Comparison of ENCODE assay signal across 8 mouse cellular contexts in genomic region chr6:4600658-4601296, GRCm38 (mm10). TPM values are rescaled to one million over a fixed set of nuclear protein-coding genes. Genes with fewer than 3 reads are reported as not detected.
DNase-seq lines count a peak whose midpoint lies in the region; ATAC-seq and TF ChIP-seq lines count a peak whose summit lies in the region.

TSS of gene Casd1 (plus strand) at chr6:4600839.

- peak within 1 kb of the TSS; percentile 98 for H3ac ChIP-seq in C2C12 (ENCODE audit: control insufficient read depth, insufficient read length, low read depth)

- H3K4me1 ChIP-seq in bone marrow, adult 2 months (ENCODE audit: control insufficient read depth, insufficient read depth, low read length): no peaks in the 10 kb centered on the region; the same call in 1 of the 2 replicates
- peaks cover 5% of the 10 kb centered on the region for H3K4me1 ChIP-seq in heart, embryonic 11.5 days (ENCODE audit: control insufficient read depth, insufficient read depth, low read length)
- peaks cover 24% of the 10 kb centered on the region for H3K4me1 ChIP-seq in kidney, embryonic 16.5 days (ENCODE audit: insufficient read depth, low read length)
- peaks cover 17% of the 10 kb centered on the region for H3K4me1 ChIP-seq in liver, embryonic 15.5 days (replicated peaks)
- peaks cover 10% of the 10 kb centered on the region for H3K4me1 ChIP-seq in neural tube, embryonic 11.5 days (ENCODE audit: control insufficient read depth, insufficient read depth, low read length)
- peaks cover 7% of the 10 kb centered on the region for H3K4me1 ChIP-seq in testis, adult 2 months (ENCODE audit: control insufficient read depth, insufficient read depth, low read length)

- TF ChIP-seq POLR2A in bone marrow, adult 2 months (IDR thresholded peaks at IDR 0.05; ENCODE audit: borderline replicate concordance, control insufficient read depth, low read depth, low read length): peak; percentile 39; the same call in 1 of the 2 replicates
- no peak for TF ChIP-seq POLR2A in testis, adult 2 months (IDR thresholded peaks at IDR 0.05; ENCODE audit: control insufficient read depth, low read depth, low read length)

- TF ChIP-seq CTCF in C2C12 (IDR thresholded peaks at IDR 0.05; ENCODE audit: control insufficient read depth, insufficient read depth, insufficient read length): peak; percentile 11
- TF ChIP-seq CTCF in bone marrow, adult 2 months (IDR thresholded peaks at IDR 0.05; ENCODE audit: control insufficient read depth, insufficient read depth, low read length): no peak
- TF ChIP-seq CTCF in testis, adult 2 months (IDR thresholded peaks at IDR 0.05; ENCODE audit: control insufficient read depth, insufficient read depth, insufficient replicate concordance, low read depth, low read length): no peak

- under 1% methylated on average over 64 of the region's 64 CpGs for WGBS in bone marrow, adult 2 months
- WGBS in heart, embryonic 11.5 days (ENCODE audit: insufficient replicate concordance): under 1% methylated on average over 51 of the region's 64 CpGs
- 0% methylated on average over 41 of the region's 64 CpGs for WGBS in kidney, embryonic 16.5 days
- WGBS in liver, embryonic 15.5 days (ENCODE audit: insufficient replicate concordance): under 1% methylated on average over 54 of the region's 64 CpGs
- WGBS in neural tube, embryonic 11.5 days: 1% methylated on average over 30 of the region's 64 CpGs

- H3K27ac ChIP-seq in bone marrow, adult 2 months (ENCODE audit: control insufficient read depth, insufficient read depth, low read depth, low read length, poor library complexity): peak within 1 kb of the TSS; percentile 95
- H3K27ac ChIP-seq in heart, embryonic 11.5 days (ENCODE audit: low read depth, low read length): peak within 1 kb of the TSS; percentile 98
- H3K27ac ChIP-seq in kidney, embryonic 16.5 days (ENCODE audit: low read length): peak within 1 kb of the TSS; percentile 96
- peak within 1 kb of the TSS; percentile 79 for H3K27ac ChIP-seq in liver, embryonic 15.5 days (replicated peaks)
- H3K27ac ChIP-seq in neural tube, embryonic 11.5 days (ENCODE audit: low read depth, low read length): peak within 1 kb of the TSS; percentile 98
- H3K27ac ChIP-seq in testis, adult 2 months (ENCODE audit: control insufficient read depth, insufficient read depth, low read depth, low read length): peak within 1 kb of the TSS; percentile 97

- H3K36me3 ChIP-seq in C2C12 (ENCODE audit: control insufficient read depth, insufficient read depth): no peaks in the 10 kb centered on the region
- H3K36me3 ChIP-seq in heart, embryonic 11.5 days (ENCODE audit: control insufficient read depth, insufficient read depth, low read length): no peaks in the 10 kb centered on the region
- no peaks in the 10 kb centered on the region for H3K36me3 ChIP-seq in kidney, embryonic 16.5 days (ENCODE audit: insufficient read depth, low read length)
- H3K36me3 ChIP-seq in liver, embryonic 15.5 days (replicated peaks): no peaks in the 10 kb centered on the region
- H3K36me3 ChIP-seq in neural tube, embryonic 11.5 days (ENCODE audit: control insufficient read depth, insufficient read depth, low read length): no peaks in the 10 kb centered on the region
- no peaks in the 10 kb centered on the region for H3K36me3 ChIP-seq in testis, adult 2 months (ENCODE audit: control insufficient read depth, insufficient read depth, low read length)

- peak within 1 kb of the TSS; percentile 57 for H3K4me3 ChIP-seq in C2C12 (ENCODE audit: insufficient read depth, poor library complexity, severe bottlenecking)
- peak within 1 kb of the TSS; percentile 87 for H3K4me3 ChIP-seq in bone marrow, adult 2 months (replicated peaks; ENCODE audit: control insufficient read depth, low read depth, low read length)
- H3K4me3 ChIP-seq in heart, embryonic 11.5 days (ENCODE audit: low read depth, low read length): peak within 1 kb of the TSS; percentile 85
- H3K4me3 ChIP-seq in kidney, embryonic 16.5 days (ENCODE audit: low read length): peak within 1 kb of the TSS; percentile 84
- H3K4me3 ChIP-seq in liver, embryonic 15.5 days (replicated peaks): peak within 1 kb of the TSS; percentile 82
- peak within 1 kb of the TSS; percentile 80 for H3K4me3 ChIP-seq in neural tube, embryonic 11.5 days (ENCODE audit: low read depth, low read length)
- H3K4me3 ChIP-seq in testis, adult 2 months (ENCODE audit: control insufficient read depth, low read depth, low read length): peak within 1 kb of the TSS; percentile 96

- no peaks in the 10 kb centered on the region for H3K79me3 ChIP-seq in C2C12 (ENCODE audit: low read depth)

- H3K79me2 ChIP-seq in C2C12 (ENCODE audit: control insufficient read depth, insufficient read depth): peaks cover 9% of the 10 kb centered on the region

- peak; percentile 72; the same call in 1 of the 2 replicates for ATAC-seq in erythroblast, adult 5-6 weeks (replicated peaks; ENCODE audit: low FRiP score, poor library complexity, severe bottlenecking)
- ATAC-seq in heart, embryonic 11.5 days (replicated peaks; ENCODE audit: insufficient number of reproducible peaks, low FRiP score, low TSS enrichment): peak; percentile 77
- peak; percentile 88 for ATAC-seq in kidney, embryonic 16.5 days (ENCODE audit: low FRiP score, low TSS enrichment)
- ATAC-seq in liver, embryonic 15.5 days (ENCODE audit: insufficient read depth): peak; percentile 78
- ATAC-seq in neural tube, embryonic 11.5 days (ENCODE audit: insufficient read depth, low FRiP score, low TSS enrichment): peak; percentile 88

- DNase-seq in neural tube, embryonic 11.5 days (ENCODE audit: low spot score): peak; percentile 77

- H3K27me3 ChIP-seq in C2C12 (ENCODE audit: control insufficient read depth, insufficient read depth, insufficient read length): no peaks in the 10 kb centered on the region
- no peaks in the 10 kb centered on the region for H3K27me3 ChIP-seq in heart, embryonic 11.5 days (ENCODE audit: control insufficient read depth, insufficient read depth, low read length)
- no peaks in the 10 kb centered on the region for H3K27me3 ChIP-seq in kidney, embryonic 16.5 days (ENCODE audit: insufficient read depth, low read length)
- no peaks in the 10 kb centered on the region for H3K27me3 ChIP-seq in liver, embryonic 15.5 days
- no peaks in the 10 kb centered on the region for H3K27me3 ChIP-seq in neural tube, embryonic 11.5 days (ENCODE audit: control insufficient read depth, insufficient read depth, low read length)
- H3K27me3 ChIP-seq in testis, adult 2 months (ENCODE audit: control insufficient read depth, insufficient read depth, low read length): no peaks in the 10 kb centered on the region

- H3K4me2 ChIP-seq in heart, embryonic 11.5 days: peak within 1 kb of the TSS; percentile 82
- H3K4me2 ChIP-seq in kidney, embryonic 16.5 days (replicated peaks; ENCODE audit: low read depth, low read length): peak within 1 kb of the TSS; percentile 94
- H3K4me2 ChIP-seq in liver, embryonic 15.5 days: peak within 1 kb of the TSS; percentile 85
- H3K4me2 ChIP-seq in neural tube, embryonic 11.5 days (ENCODE audit: low read depth): peak within 1 kb of the TSS; percentile 69

- H3K9ac ChIP-seq in heart, embryonic 11.5 days (ENCODE audit: low read depth, low read length): peak within 1 kb of the TSS; percentile 98
- H3K9ac ChIP-seq in kidney, embryonic 16.5 days (replicated peaks; ENCODE audit: low read length): peak within 1 kb of the TSS; percentile 98
- peak within 1 kb of the TSS; percentile 81 for H3K9ac ChIP-seq in liver, embryonic 15.5 days
- peak within 1 kb of the TSS; percentile 99 for H3K9ac ChIP-seq in neural tube, embryonic 11.5 days (ENCODE audit: low read length)

- H3K9me3 ChIP-seq in heart, embryonic 11.5 days (replicated peaks; ENCODE audit: control insufficient read depth, low read length): no peaks in the 10 kb centered on the region
- no peaks in the 10 kb centered on the region for H3K9me3 ChIP-seq in kidney, embryonic 16.5 days (ENCODE audit: low read length)
- no peaks in the 10 kb centered on the region for H3K9me3 ChIP-seq in liver, embryonic 15.5 days (replicated peaks)
- no peaks in the 10 kb centered on the region for H3K9me3 ChIP-seq in neural tube, embryonic 11.5 days (ENCODE audit: control insufficient read depth, low read length)

TF ChIP-seq in C2C12, 6 proteins besides CTCF, POLR2A, EP300 and RAD21:
- no peak for TF ChIP-seq MYOD1 (IDR thresholded peaks at IDR 0.05; ENCODE audit: control insufficient read depth, insufficient read length, low read depth)
- no peak for TF ChIP-seq USF1 (IDR thresholded peaks at IDR 0.05; ENCODE audit: low read depth)
- no peak for TF ChIP-seq CEBPB (IDR thresholded peaks at IDR 0.05; ENCODE audit: low read depth)
- TF ChIP-seq MYOG (IDR thresholded peaks at IDR 0.05; ENCODE audit: control insufficient read depth, extremely low read depth, insufficient read length): no peak
- no peak for TF ChIP-seq FOSL1 (IDR thresholded peaks at IDR 0.05; ENCODE audit: insufficient read depth, low read length, poor library complexity, severe bottlenecking)
- no peak for TF ChIP-seq MAX (IDR thresholded peaks at IDR 0.05)

RNA-seq across cellular contexts. Expression of gene Casd1, which starts in this region (rescaled TPM):
- polyA plus RNA-seq in C2C12 (2012; fragmentation: generic; extraction: Trizol): 4.9 TPM
- 3.3 and 6.2 TPM in 2 replicates for polyA plus RNA-seq in bone marrow, adult 2 months (2011; ENCODE audit: insufficient read depth, insufficient read length, low replicate concordance, missing spikeins)
- 5.2 and 6.7 TPM in 2 replicates for total RNA-seq in erythroblast, adult 5-6 weeks (2015; ENCODE audit: low replicate concordance)
- total RNA-seq in erythroblast, adult 5-6 weeks (2017; ENCODE audit: low replicate concordance): 10.0 and 17.4 TPM in 2 replicates
- 30.2 and 37.2 TPM in 2 replicates for polyA plus RNA-seq in heart, embryonic 11.5 days (2014; fragmentation: Nextera tagmentation; extraction: Ambion mirVana)
- 29.7 and 30.1 TPM in 2 replicates for polyA plus RNA-seq in kidney, embryonic 16.5 days (2015; fragmentation: Nextera tagmentation; extraction: Ambion mirVana)
- polyA plus RNA-seq in liver, embryonic 15.5 days (2015; fragmentation: Nextera tagmentation; extraction: Ambion mirVana): 6.0 and 6.7 TPM in 2 replicates
- 50.2 and 52.9 TPM in 2 replicates for polyA plus RNA-seq in neural tube, embryonic 11.5 days (2014; fragmentation: Nextera tagmentation; extraction: Ambion mirVana)
- 3.8 and 3.9 TPM in 2 replicates for polyA plus RNA-seq in testis, adult 2 months (2012; rRNA removed)

Comparison
In these comparisons a context has a peak if more than half of its experiments do, and no peak if none do; other contexts are left out.
1. Peak in every context shown above with its lines: DNase-seq, ATAC-seq, H3K4me3 ChIP-seq and H3K27ac ChIP-seq.